Mouse (Mus musculus): ENCODE results near the gene Lrig3. TPM values are rescaled to one million over a fixed set of nuclear protein-coding genes. Genes with fewer than 3 reads are reported as not detected.

The Lrig3 gene
- polyA plus RNA-seq, 1 experiment from 2014 or later = 84.4 TPM

DNA sequence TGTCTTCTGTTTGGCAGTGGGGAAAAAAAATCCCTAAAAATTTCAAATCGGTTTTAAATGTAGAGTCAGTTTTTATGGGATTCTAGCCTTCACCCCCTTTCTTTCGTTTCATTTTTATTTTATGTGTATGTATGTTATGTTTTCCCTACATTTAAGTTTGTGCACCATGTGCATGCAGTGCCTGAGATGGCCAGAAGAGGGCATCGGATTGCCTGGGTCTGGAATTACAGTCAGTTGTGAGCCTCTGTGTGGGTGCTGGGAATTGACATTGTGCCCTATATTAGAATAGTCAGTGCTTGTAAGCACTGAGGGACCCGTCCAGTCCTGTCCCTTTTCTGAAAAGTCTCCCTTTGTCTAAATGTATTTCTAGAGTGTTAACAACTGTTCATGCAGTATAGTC, 96.8 kb downstream of the Lrig3 start:
- no peak overlapping the region for H3K9ac ChIP-seq (replicated peaks)

More for the DNA sequence above, 96.8 kb downstream of the Lrig3 start:
- ATAC-seq (ENCODE audit: insufficient number of reproducible peaks, insufficient read depth, low FRiP score, low TSS enrichment, low read depth) = no peak
- H3K4me1 ChIP-seq (replicated peaks) = no peaks in the 10 kb centered on the region
- no peaks in the 10 kb centered on the region for H3K36me3 ChIP-seq
- WGBS = 83% methylated on average over 4 of the region's 4 CpGs
- peaks cover 13% of the 10 kb centered on the region for H3K9me3 ChIP-seq
- H3K4me2 ChIP-seq = no peak overlapping the region
- H3K27ac ChIP-seq = no peak overlapping the region
- H3K4me3 ChIP-seq (replicated peaks) = no peak overlapping the region
- H3K27me3 ChIP-seq = no peaks in the 10 kb centered on the region

Small RNA genes within 50 kb of the gene (microRNA-seq; reads per million reads assigned to microRNA genes)
- not detected for gene Gm22183

Data from limb, embryonic 12.5 days (tissue).